Mouse (Mus musculus) layer of hippocampus, adult 6 months (tissue): ENCODE data around the gene Akap9. TPM values are rescaled to one million over a fixed set of nuclear protein-coding genes. Genes with fewer than 3 reads are reported as not detected.

Experiments
- long read RNA-seq, 2 experiments: library from polyadenylated mRNA; unstranded; transcript quantifications; one replicate each; pipeline ENCODE4 v2.0.0; 2019 to 2020
- polyA plus RNA-seq: library from polyadenylated mRNA; unstranded; fragments of <200 nt; fragmentation: Nextera tagmentation; gene quantifications from 2 replicates; pipeline ENCODE4 v1.2.3, GENCODE M21; 2021

The Akap9 gene
- 97.5 and 99.0 TPM in 2 replicates for polyA plus RNA-seq
- long read RNA-seq, experiment 1, transcript Akap9-207 (8 exons, 2,010 nt): major isoform, 6 of 98 reads
- long read RNA-seq, experiment 1, partial matches to known transcripts: 87 of 98 reads
- long read RNA-seq, experiment 1, other reads (novel, unspliced or antisense): 5 of 98 reads
- long read RNA-seq, experiment 2, transcript Akap9-207 (8 exons, 2,010 nt): major isoform, 13 of 126 reads
- long read RNA-seq, experiment 2, partial matches to known transcripts: 96 of 126 reads
- long read RNA-seq, experiment 2, other reads (novel, unspliced or antisense): 13 of 126 reads

GRCm38 (mm10) chr5:3927801-3928689 lies at the start of gene Akap9:
TSS of gene Akap9 (plus strand) at chr5:3928054.

GRCm38 (mm10) chr5:3893459-3894293 lies 34.2 kb upstream of the Akap9 start, which contains the start of gene Mterf1a:
TSS of gene Mterf1a (minus strand) at chr5:3893933.

DNA sequence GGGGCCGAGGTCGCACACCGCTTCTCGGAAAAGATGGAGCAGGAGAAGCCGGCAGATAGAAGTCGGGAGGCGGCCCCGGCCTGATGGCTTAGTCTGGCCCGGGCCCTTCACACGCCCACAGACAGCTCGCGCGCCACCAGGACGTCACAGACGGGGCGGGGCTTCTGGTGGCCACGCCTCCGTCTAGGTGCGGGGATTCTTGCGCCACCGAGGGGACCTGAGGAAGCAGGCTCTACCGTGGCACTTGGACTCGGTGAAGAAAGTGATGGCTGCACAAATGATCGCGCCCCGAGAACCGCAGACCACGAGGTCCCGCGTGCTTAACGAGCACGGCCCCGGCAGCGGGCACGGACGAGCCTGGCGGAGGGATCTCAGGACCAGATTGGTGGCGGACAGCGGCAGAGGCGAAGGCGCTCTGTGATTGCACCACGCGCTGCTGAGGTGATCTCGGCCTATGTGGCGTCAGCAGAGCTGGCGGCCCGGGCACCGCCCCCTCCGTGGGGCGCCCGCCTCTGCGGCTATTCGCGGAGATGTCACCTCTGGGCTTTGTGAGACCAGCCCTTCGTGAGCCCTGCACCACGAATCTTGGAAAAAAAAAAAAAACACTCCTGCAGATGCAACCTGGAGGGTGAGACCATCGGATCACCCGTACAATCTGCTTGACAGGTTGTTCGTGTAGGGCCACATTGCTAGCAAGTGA lies 176.6 kb downstream of the Akap9 start, which contains the start of gene Cyp51:
Gene Cyp51, minus strand, starts transcription at position 406 of the 700 bp plus-strand sequence.

Other genes starting within 250 kb of the Akap9 start
- gene Ankib1, start 125.1 kb upstream of the Akap9 start, polyA plus RNA-seq: 5.7 and 6.1 TPM in 2 replicates
- 9.4 and 10.8 TPM in 2 replicates for gene Krit1, start 124.9 kb upstream of the Akap9 start, polyA plus RNA-seq
- not detected in 2 replicates for gene Lrrd1, start 82.9 kb upstream of the Akap9 start, polyA plus RNA-seq
- 2.9 and 3.1 TPM in 2 replicates for gene Mterf1a, start 34.1 kb upstream of the Akap9 start, polyA plus RNA-seq
- gene Cyp51, start 176.7 kb downstream of the Akap9 start, polyA plus RNA-seq: 30.9 and 33.0 TPM in 2 replicates